In the genomic region with DNA sequence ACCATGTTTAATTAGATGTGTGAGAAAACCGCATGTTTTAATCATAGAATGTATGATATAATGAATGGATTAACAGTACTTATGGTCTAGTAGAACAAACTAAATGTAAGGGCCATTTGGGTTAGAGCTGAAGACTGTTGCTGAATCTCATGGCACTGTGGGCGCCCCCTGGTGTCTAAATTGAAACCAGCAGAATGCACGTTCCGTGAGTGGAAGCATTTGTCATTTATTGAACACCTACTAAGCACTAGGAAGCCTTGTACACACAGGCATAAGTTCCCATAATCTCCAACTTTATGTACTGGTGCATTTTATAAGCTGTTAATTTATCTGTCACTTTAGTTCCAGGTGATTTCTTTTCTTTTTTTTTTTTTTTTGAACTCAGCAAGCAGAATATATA, we compare ENCODE assay signal across 9 mouse cellular contexts. TPM values are rescaled to one million over a fixed set of nuclear protein-coding genes. Genes with fewer than 3 reads are reported as not detected.
DNase-seq lines count a peak whose midpoint lies in the region; ATAC-seq and TF ChIP-seq lines count a peak whose summit lies in the region.
"Had no signal": no experiment of that assay in that cellular context is flagged by ENCODE, and none has a peak within 500 bp of the region (broad histone marks: within the 10 kb centered on the region; RNA-seq: fewer than 3 reads in every experiment).

No protein-coding gene starts in this region.

- ATAC-seq in heart, embryonic 12.5 days (ENCODE audit: insufficient number of reproducible peaks, low FRiP score) = no peak

- no peak overlapping the region for H3K27ac ChIP-seq in heart, adult 2 months
- no peak overlapping the region for H3K27ac ChIP-seq in heart, embryonic 12.5 days (ENCODE audit: poor library complexity, severe bottlenecking)
- H3K27ac ChIP-seq in bone marrow macrophage, adult 2 months (ENCODE audit: insufficient read depth, low read depth, low read length) = no peak overlapping the region
- no peak overlapping the region for H3K27ac ChIP-seq in embryonic fibroblast, embryonic 13.5 days (ENCODE audit: insufficient read depth, low read length)
- H3K27ac ChIP-seq: limb, embryonic 12.5 days had no signal

- 41% methylated on average over 4 of the region's 4 CpGs for WGBS in heart, adult 2 months
- 35% methylated on average over 4 of the region's 4 CpGs for WGBS in heart, embryonic 12.5 days

- H3K4me3 ChIP-seq in heart, adult 2 months = no peak overlapping the region
- no peak overlapping the region for H3K4me3 ChIP-seq in heart, embryonic 12.5 days
- no peak overlapping the region for H3K4me3 ChIP-seq in bone marrow macrophage, adult 2 months (ENCODE audit: insufficient read depth, low read length)
- H3K4me3 ChIP-seq in embryonic fibroblast, embryonic 13.5 days (ENCODE audit: insufficient read depth, low read length) = no peak overlapping the region
- H3K4me3 ChIP-seq: limb, embryonic 12.5 days had no signal

- peak; percentile 86 for TF ChIP-seq CTCF in heart, adult 2 months (IDR thresholded peaks at IDR 0.05)
- TF ChIP-seq CTCF in bone marrow macrophage, adult 2 months (IDR thresholded peaks at IDR 0.05; ENCODE audit: low read depth, low read length) = peak; percentile 34; the same call in 1 of the 2 replicates
- peak; percentile 31; the same call in 1 of the 2 replicates for TF ChIP-seq CTCF in embryonic fibroblast, embryonic 13.5 days (IDR thresholded peaks at IDR 0.05; ENCODE audit: borderline replicate concordance, insufficient read depth, low read length)

- H3K4me2 ChIP-seq in heart, embryonic 12.5 days = no peak overlapping the region
- H3K4me2 ChIP-seq: limb, embryonic 12.5 days had no signal

- no peaks in the 10 kb centered on the region for H3K36me3 ChIP-seq in heart, adult 2 months (ENCODE audit: control insufficient read depth, insufficient read depth, low read length)
- no peaks in the 10 kb centered on the region for H3K36me3 ChIP-seq in heart, embryonic 12.5 days
- H3K36me3 ChIP-seq: limb, embryonic 12.5 days had no signal

- H3K9ac ChIP-seq in heart, adult 2 months (ENCODE audit: low read depth, low read length) = no peak overlapping the region
- no peak overlapping the region for H3K9ac ChIP-seq in heart, embryonic 12.5 days
- H3K9ac ChIP-seq: limb, embryonic 12.5 days had no signal

- H3K4me1 ChIP-seq in heart, adult 2 months (ENCODE audit: control insufficient read depth, insufficient read depth, low read length) = no peaks in the 10 kb centered on the region
- H3K4me1 ChIP-seq in heart, embryonic 12.5 days (replicated peaks) = peaks cover 7% of the 10 kb centered on the region; the same call in 1 of the 2 replicates
- peaks cover 31% of the 10 kb centered on the region for H3K4me1 ChIP-seq in bone marrow macrophage, adult 2 months (ENCODE audit: control insufficient read depth, insufficient read depth, low read length)
- no peaks in the 10 kb centered on the region for H3K4me1 ChIP-seq in embryonic fibroblast, embryonic 13.5 days (ENCODE audit: control insufficient read depth, insufficient read depth, low read length)
- H3K4me1 ChIP-seq: limb, embryonic 12.5 days had no signal

- H3K27me3 ChIP-seq in heart, adult 2 months (ENCODE audit: control insufficient read depth, insufficient read depth, low read length) = no peaks in the 10 kb centered on the region
- H3K27me3 ChIP-seq in heart, embryonic 12.5 days (replicated peaks) = no peaks in the 10 kb centered on the region
- H3K27me3 ChIP-seq: limb, embryonic 12.5 days had no signal

- H3K9me3 ChIP-seq in heart, embryonic 12.5 days (replicated peaks) = no peaks in the 10 kb centered on the region
- H3K9me3 ChIP-seq: limb, embryonic 12.5 days had no signal

- TF ChIP-seq EP300 in heart, adult 2 months (IDR thresholded peaks at IDR 0.05; ENCODE audit: insufficient read depth, low read depth, low read length) = no peak

- TF ChIP-seq POLR2A in heart, adult 2 months (IDR thresholded peaks at IDR 0.05; ENCODE audit: insufficient read depth, low read depth, low read length) = no peak
- TF ChIP-seq POLR2A in bone marrow macrophage, adult 2 months (IDR thresholded peaks at IDR 0.05; ENCODE audit: borderline replicate concordance, low read depth, low read length) = no peak
- TF ChIP-seq POLR2A in embryonic fibroblast, embryonic 13.5 days (IDR thresholded peaks at IDR 0.05; ENCODE audit: low read depth, low read length) = no peak

- H3K79me2 ChIP-seq in heart, adult 2 months (replicated peaks; ENCODE audit: control insufficient read depth, insufficient read depth, low read length) = no peaks in the 10 kb centered on the region

- DNase-seq in heart, adult 2 months = peak; percentile 52 to 65
- peak; percentile 80 to 86 for DNase-seq in CD8-positive naive resting alpha-beta T cell, adult 2 months (ENCODE audit: low read depth in 2 of 2, low spot score in 2 of 2)
- peak; percentile 49 to 85 for DNase-seq in kidney, postnatal 36 days
- peak; percentile 73 for DNase-seq in lung, postnatal 10 days
- peak; percentile 73 to 84 for DNase-seq in spleen, postnatal 36 days (ENCODE audit: low spot score in 2 of 2)

- intact Hi-C loops in heart, adult 2 months (cut with DNase I) = loop anchor here (1.0 to 5.0 kb wide), 2 partner anchors 306 to 1218 kb away; no protein-coding TSS in a partner anchor

RNA-seq across cellular contexts. Expression of a gene that starts 10.4 kb away (rescaled TPM):
- total RNA-seq in heart, adult 2 months (2021) = 1 to 10 TPM; 1.7 to 2.7 TPM
- 1.6 and 1.8 TPM in 2 replicates for polyA plus RNA-seq in heart, adult 2 months (2012; rRNA removed)
- polyA plus RNA-seq in heart, embryonic 12.5 days (2016; fragmentation: Nextera tagmentation; extraction: Ambion mirVana) = 8.8 and 9.2 TPM in 2 replicates
- polyA plus RNA-seq in bone marrow macrophage, adult 2 months (2012; ENCODE audit: insufficient read depth, insufficient read length, missing spikeins) = 56.6 and 61.8 TPM in 2 replicates
- polyA plus RNA-seq in embryonic fibroblast, embryonic 13.5 days (2011; ENCODE audit: insufficient read length, low read depth, missing spikeins) = 11.1 and 15.9 TPM in 2 replicates

Comparison
In these comparisons a context has a peak if more than half of its experiments do, and no peak if none do; other contexts are left out.
1. CTCF ChIP-seq: peak in every context shown above with its lines; median percentile 86 in heart, adult 2 months; 34 in bone marrow macrophage, adult 2 months; 31 in embryonic fibroblast, embryonic 13.5 days.